Mouse (Mus musculus) kidney, postnatal 10 days (tissue): Measurements from ENCODE around the gene Exoc6b.

Experiments
- DNase-seq: peaks from one replicate; pipeline ENCODE4 v3.0.0; 2021; ENCODE audit warnings: mixed read lengths

The Exoc6b gene

DNA sequence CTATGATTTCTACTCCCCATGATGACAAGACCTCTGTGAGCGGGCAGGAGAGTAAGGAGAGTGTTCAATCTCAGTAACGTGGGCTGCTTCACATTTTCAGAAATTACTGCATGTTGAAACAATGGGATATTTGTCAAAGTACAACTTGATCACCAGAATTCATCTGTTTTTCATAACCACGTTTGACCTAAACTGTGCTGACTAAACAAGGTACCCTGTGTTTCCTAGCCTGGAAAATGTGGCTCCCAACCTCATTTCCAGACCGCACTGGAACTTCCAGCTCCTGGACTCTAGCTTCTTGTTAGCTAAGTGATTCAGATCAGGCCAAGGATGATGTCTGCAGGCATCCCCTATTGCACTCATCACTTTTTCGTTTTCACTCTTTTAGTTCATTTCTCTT is 193.4 kb downstream of the Exoc6b start:
- DNase-seq: no peak

DNA sequence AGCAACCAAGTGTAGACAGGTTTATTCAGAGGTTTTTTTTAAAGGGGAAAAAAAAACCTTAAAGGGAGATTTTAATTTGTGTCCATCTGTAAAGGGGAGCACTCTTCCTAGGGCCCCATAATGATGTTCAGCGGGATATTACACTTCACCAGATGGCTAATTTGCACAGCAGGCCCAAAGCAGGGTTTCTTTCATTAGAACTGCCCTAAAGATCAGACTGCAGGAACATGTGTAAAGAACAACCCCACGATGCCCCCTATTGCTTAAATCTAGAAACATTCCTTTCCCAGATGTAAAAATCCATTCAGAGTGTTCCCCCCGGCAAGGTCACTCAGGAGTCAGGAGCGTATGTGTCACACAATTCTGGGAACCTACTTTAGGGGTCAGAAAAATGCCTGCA is 202.2 kb downstream of the Exoc6b start:
- peak; percentile 23 for DNase-seq

DNA sequence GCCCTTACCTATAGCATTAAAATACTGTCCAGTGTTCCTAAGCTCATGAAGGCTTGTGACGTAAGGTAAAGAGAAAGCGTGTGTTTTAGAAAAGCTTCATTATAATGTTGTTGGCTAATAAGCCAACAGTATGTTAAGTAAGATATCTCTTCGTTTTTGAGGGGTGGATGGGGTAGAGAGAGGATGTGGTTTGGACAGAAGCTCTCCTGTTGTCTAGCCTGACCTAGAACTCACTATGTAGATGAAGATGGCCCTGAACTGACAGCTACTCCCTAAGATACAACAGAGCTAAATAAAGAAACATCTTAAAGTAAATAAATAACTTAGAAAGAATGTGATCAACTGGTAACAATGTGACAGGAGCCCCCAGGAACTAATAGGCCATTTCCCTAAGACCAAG is 204.7 kb downstream of the Exoc6b start:
- DNase-seq: no peak

DNA sequence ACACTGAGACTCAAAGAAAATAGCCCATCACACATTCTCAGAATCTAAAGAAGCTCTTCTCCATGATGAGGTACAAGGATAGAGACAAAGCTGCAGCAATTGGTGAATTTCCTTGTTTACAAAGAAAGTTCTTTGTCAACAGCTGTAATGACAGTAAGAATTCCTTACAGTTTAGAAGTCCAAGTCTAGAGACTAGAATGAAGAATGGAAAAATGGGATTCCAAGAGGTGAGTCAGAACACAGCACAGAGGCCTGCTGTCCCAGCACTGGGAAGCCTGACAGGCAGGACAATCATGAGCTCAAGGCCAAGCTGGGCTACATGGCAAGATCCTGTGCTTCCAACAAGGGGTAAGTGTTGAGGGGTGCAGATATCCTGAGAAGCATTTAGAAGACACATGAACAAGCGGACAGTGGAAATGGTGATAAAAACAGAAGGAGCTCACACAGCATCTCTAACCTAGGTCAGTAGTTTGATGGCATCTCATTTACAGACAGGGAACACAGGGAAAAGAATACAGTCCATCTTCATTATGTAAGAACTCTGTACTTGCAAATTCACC is 205.4 kb downstream of the Exoc6b start:
- no peak for DNase-seq

DNA sequence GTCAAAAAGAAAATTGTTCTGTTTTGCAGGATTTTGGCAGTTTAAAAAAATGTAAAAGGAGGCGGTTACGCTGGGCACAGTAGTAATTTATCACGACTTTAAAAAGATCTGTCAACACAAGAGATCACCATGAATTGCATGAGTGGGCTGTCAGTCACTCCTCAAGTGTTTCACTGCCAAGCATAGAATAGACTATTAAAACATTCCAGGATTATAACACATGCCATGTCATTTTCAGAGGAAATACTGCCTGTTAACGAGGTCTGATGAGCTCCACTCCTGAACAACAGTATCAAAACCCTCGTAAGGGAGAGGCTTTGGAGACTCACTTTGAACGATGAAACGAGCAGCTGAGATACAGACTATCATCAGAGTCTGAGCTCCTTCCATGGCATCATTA is 223.6 kb downstream of the Exoc6b start:
- DNase-seq: no peak

DNA sequence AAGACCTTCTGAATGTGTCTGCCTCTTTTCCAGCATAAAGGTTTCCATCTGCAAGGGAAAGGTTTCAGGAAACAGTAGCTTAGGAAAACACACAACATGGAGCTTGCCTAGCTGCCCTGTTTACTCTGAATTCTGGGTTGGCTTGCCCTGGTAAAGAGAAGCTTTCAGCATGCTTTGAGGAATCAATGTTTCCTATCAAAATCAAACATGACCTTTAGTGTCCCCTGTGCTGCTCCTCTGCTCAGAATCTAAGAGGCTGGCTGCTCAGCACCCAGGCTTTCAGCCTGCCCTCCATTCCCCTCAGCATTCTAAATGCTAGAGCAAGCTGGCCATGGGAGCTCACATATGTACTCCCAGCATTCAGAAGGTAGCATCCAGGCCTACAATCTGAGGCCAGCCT is 228.2 kb downstream of the Exoc6b start:
- DNase-seq: no peak

DNA sequence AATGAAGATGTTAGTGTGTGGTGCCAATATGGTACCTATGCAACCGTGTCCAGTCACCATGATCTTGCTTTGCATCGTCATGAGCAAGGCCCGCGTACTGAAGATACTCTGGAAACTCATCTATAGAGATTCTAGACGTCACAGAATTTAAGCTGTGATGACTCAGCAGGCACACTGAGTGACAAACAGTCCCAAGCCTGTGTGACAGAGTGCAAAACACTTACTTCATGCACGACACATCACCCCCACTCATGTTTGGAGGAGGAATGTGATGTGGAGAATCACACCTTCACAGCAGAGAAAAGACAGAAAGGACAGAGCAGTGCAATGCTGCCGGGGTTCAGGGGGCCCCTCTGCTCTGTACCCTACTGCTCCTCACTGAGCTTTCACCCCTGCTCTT is 261.8 kb downstream of the Exoc6b start:
- DNase-seq: no peak

DNA sequence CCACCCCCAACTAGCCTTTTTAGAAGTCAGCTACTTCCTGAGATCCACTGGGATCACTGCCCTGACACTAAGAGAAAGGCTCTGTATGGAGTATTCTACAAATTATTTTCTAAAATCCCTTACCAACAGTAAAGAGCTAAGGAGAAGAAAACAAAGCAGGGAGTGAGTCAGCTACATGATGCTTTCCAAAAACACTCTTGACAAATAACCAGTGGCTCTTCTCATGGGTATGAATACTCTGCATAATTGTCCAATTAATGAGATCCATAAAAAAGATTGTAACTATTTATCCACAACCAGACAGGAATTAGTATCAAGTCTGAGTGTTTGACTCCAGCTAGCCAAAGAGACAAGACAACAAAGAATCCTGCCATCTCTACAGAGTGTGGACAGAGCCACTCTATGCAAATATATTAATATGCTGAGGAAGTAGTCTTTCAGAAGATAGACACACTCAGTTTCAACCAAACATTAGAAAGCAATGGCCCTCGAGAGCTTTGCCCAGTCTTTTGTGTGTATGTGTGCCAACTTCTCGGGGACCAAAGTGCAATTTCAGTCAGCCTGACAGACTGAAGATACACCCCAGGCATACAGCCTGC is 263.1 kb downstream of the Exoc6b start:
- no peak for DNase-seq

DNA sequence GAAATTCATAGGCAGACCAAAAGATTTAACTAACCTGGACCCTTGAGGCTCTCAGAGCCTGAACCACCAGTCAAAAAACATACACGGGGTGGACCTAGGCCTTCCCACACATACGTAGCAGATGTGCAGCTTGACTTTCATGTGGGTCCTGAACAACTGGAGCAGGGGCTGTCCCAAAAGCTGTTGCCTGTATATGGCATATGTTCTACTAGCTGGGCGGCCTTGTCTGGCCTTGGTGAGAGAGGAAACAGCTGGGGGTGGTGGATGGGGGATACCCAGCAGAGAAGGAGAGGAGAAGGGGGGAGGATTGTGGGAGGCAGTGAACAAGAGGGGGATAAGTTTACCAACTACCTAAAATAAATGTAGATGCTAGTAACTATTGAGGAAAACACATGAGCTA is 270.6 kb downstream of the Exoc6b start:
- no peak for DNase-seq

DNA sequence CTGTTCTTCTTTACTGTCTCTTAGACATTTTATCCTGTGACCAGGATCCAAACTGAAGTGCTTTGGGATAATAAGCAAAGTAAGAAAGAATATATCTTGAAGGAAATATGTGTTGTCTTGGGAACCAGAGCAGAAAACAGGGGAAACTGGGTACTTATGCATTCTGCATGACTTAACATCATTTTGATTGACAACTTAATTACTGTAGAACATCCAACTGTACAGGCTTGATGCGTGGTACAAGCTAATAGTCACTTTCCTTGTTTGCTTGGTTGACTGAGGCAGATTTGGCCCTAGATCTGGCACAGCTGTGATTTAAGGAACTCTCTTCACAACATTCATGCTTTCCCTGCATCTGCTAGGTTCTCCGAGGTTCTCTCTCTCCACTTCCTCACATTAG is 285.3 kb downstream of the Exoc6b start:
- DNase-seq: no peak

DNA sequence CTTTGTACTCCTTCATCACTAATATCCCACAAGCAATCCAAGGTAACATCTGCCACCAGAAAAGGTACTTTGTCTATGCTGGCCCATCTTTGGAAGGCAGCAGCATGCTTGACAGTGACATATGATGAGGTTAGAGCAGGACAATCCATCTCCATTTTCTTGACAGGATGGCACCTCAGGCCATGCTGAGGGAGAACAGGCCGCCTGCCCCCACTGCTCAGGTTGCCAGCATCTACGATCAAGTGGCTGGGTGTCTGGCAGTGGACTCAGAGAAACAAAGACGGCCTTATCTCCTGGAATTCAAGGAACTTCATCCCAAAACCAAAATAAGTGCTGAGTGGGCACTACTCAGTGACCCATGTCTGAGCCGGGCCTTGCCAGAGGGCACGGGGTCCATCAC is 289.3 kb downstream of the Exoc6b start:
- no peak for DNase-seq

DNA sequence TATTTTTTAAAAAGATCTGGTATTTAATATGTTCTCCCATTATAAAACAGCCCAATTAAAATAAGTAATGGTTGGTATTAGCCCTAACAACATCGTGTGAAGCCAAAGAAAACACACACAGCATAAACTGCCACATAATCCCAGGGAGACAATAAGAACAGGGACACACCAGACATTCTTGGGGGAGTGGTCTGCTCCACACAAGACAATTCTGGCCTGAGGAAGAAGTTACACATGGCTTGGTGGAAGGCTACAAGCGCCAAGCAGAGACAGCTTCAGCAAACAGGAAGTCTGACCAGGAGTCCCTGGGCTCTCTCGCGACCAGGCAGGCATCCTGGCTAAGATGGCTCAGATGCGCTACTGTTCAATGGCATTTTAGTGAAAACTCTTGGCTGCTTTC is 290.3 kb downstream of the Exoc6b start:
- peak; percentile 30 for DNase-seq

DNA sequence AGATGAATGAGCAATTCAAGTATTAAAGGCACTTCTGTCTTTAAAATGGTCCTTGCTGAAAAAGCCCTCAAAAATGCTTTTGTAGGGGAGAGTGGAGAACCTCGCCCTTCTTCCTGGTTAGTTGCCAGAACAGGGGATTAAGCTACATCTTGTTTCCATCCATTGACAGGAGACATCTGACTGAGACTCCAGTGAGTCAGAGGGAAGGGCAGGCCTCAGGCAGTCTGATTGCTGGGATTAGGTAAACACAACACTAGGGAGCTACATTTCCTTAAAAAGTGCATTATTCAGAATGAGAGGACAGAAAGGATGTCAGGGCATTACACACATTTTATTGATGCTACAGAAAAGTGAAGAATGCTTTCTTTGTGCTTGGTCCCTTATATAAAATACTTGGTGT is 293.4 kb downstream of the Exoc6b start:
- no peak for DNase-seq

DNA sequence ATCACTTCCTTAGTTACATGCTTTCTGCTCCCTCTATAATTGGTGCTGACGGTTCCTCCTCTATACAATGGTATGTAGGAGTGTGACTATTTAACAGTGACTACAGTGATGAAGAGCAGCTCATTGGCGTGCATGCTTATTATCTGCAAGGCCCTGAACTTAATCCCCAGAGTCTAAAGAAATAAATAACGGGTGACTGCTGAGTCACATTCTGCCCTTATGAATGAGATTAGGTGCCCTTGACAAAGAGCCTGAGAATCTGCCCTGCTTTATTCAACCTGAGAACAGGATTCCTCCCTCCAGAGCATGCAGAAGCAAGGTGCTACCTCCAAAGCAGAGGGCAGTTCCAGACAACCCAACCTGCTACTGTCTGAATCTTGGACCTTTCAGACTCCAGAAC is 314.0 kb downstream of the Exoc6b start:
- no peak for DNase-seq

DNA sequence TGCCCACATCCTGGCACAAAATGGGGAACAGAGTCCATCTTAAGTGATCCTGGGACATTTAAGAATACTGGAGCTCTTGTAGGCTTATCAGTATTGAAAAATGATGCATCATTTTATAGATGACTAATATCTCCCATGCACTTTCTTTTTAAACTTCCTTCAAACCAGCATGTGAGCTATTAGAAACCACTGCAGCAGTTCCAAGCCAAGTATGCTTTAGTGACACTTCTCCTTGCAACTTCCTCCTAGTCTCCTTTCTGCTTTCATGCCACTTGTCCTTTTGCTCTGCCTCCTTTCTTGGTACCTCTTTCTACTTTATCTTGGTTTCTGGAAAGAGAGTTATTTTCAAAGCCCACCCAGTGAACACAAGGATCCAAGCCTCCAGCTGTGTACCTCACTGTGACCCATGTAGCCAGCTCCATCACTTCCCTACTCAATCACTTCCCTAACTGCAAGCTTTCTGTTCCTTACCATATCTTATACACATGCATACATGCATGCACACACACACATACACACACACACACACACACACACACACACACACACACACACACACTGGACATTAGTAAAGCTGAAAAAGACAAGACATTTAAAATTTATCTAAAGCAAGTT is 316.4 kb downstream of the Exoc6b start:
- DNase-seq: no peak

DNA sequence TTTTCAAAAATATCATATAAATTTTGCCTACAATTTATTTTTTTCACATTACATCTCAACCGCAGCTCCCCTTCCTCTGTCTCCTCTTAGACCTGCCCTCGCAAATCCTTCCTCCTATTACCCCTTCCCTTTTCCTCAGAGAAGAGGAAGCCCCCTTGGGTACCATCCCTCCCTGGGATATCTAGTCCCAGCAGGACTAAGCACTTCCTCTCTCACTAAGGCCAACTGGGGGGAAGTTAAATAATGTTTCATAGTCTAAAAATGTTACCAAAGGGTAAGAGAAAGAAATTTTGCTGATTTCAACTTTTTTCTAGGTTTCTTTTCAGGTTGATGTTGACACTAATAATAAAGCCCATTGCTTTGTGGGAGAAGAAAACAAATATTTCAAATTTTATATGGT is 317.9 kb downstream of the Exoc6b start:
- no peak for DNase-seq

DNA sequence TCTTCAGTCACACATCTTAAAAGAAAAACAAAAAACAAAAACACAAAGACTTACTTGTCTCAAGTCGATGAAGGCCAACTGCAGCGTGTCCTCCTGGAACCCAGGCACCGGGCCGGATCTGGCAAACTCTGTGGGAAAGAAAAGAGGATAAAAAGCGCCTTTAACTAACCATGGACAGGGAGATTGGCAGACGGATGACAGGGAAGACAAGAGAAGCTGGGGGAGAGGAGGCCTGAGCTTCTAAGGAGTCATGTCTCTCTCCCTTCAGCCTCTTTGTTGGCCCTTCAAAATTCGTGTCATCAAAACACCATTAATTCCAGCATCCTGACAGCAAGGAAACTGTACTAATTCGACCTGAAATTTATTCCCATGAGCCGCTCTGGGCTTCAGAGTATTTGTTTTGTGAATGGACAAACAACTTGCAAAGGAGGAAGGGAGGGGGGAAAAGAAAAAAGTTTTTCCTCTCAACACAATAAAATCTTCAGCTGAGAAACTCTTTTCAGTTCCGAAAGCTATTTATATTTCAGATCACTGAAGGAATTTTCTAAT is 322.4 kb downstream of the Exoc6b start:
- no peak for DNase-seq

DNA sequence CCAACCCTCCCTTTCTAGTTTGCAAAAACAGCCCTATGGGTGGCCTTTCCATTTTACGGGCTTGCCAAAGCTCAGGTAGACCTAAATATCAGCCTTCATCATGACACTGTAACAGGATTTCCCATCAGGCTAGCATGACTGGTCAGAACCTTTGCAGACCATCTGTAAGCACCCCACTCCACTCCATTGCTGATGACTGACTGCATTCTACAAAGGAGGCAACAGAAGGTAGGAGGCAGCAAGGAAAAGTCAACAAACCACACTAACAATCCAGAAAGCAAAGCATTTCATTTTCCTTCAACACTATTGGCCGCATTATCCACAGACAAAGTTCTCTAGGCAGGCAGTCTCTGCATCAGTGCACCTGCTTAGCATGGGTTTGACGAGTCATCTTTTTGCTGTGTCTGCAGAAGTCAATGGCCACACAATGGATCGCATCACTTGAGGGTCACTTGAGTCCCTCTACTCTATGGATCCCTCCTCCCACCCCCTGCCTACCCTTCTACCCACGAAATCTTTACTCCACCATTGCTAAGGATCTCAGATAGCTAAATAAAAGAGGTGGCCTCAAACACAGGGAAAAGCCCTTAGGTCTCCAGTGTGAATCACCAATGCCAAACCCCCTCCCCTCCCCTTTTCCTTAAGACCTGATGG is 323.0 kb downstream of the Exoc6b start:
- no peak for DNase-seq

DNA sequence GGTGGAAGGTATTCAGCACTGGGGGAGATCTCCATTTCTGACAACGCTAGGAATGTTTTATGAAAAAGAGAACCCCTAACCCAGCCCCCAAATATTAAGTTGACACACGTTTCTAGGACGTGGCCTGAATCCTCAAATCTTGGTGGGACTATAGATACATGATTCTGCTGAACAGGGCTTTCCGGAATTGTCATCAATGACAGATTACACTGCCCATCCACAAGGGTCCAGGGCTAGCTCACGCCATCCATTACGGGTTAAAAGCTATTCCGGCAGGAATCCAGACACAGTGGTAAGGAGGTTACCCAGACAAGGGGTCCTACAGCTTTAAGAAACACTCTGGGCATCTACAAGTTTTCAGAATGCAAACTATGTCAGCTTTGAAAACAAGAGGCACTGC is 323.7 kb downstream of the Exoc6b start:
- DNase-seq: no peak

DNA sequence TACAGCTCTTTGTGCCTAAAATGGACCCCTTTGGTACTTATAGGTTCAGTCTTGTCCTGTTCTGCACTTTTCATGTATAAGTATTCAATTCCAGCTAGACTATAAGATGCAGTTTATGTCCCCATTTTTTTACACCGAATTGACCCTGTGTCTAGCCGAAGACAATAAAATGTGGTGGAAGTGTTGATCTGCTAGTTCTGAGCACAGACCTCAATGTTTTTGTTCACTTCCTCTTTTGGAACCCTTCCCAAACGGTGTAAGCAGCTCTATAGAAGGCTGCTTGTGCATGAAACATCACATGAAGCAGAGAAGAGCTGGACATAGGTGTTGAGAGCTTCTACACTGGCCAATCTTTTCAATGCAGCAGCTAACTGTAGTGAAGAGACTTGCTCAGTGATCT is 327.1 kb downstream of the Exoc6b start:
- no peak for DNase-seq

DNA sequence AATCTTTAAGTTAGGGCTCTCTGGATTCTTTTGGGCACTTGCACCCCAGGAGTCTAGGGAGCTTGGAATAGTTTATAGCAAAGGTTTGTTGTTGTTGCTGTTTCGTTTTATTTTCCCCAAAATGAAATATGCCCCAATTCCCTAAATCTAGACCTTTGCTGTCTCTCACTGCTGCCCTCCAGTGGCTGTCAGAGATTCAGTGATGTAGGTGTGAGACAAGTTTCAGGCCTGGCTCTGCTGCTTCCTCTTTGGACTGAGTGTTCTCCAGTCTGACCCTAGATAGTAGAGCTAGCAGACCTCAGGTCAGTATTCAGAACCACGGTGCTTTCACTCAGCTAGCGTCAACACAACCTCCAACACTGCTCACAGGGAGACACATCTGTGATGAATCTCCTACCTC is 332.4 kb downstream of the Exoc6b start:
- peak; percentile 64 for DNase-seq

DNA sequence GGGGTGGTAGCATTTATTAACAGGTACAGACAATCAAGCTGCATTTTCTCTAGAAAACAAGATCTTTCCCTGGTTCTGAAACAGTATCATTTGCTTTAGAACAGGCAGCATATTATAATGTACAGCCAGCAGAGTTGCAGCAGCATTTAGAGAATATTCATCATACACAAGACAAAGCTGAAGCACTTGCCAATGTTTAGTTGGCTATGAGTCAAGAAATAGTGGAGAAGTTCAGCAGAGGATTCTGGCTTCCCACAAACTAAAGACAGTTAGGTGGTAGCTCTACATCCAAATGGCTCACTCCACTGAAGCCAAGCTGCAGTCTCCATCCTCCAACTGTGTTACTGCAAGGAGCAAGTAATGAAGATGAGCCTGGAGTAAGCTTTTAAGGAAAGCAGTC is 342.4 kb downstream of the Exoc6b start:
- no peak for DNase-seq

DNA sequence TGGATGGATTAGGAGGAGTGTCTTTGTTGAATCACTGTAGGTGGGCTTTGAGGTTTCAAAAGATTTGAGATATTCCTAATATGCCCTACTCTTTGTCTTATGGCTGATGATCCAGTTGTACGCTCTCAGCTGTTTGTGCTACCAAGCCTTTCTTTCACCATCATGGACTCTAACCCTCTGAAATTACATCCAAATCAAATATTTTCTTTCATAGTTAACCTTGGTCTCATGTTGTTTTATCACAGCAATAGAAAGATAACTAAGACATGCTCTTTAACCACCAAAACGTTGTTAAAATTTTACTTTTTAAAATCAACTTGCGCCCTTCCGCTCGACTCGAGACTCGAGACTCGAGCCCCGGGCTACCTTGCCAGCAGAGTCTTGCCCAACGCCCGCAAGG is 356.1 kb downstream of the Exoc6b start:
- DNase-seq: no peak

DNA sequence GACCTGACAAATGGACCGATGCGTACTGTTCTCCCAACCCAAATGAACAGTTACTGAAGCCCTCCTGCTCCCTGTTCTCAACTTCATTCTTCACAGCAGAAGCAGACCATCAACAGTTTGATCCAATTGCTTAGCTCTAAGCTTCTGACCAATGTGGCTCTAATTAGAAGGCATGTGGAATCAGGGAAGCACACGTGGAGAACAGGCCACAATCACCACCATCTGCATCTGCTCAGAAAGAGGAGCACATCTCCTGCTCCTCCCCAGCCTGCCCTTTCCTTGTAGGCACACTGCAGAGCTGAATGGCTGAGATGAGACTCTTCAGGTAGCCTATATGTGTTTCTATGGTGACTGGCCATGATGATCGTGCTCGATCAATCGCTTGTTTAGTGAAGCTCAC is 358.5 kb downstream of the Exoc6b start:
- DNase-seq: no peak
